Mouse (Mus musculus) urinary bladder, postnatal 36 days (tissue): ENCODE measurements around the gene Dmd.
A peak's percentile ranks its signal among the peaks of the same experiment; 100 is the strongest.

Experiments
- DNase-seq, 2 experiments: peaks; one replicate each; pipeline ENCODE4 v3.0.0; 2022; ENCODE audit warnings: low spot score in 2 of 2, mixed read lengths in 1 of 2

Dmd gene

GRCm38 (mm10) chrX:85048141-85049110, 2099.8 kb downstream of the Dmd start:
- peak; percentile 17 to 66 for DNase-seq

- no peak for DNase-seq
Measured at GRCm38 (mm10) chrX:85049593-85049992, 2100.9 kb downstream of the Dmd start.

- DNase-seq: no peak
Measured at GRCm38 (mm10) chrX:85073602-85074001, 2124.9 kb downstream of the Dmd start.

- no peak for DNase-seq
Measured at GRCm38 (mm10) chrX:85076845-85077244, 2128.2 kb downstream of the Dmd start.

GRCm38 (mm10) chrX:85077605-85078004, 2128.9 kb downstream of the Dmd start:
- no peak for DNase-seq

GRCm38 (mm10) chrX:85079174-85079573, 2130.5 kb downstream of the Dmd start:
- DNase-seq: no peak

- DNase-seq: peak in 1 of 2 experiments; percentile 1
Measured at GRCm38 (mm10) chrX:85084237-85085153, 2135.8 kb downstream of the Dmd start.

- no peak for DNase-seq
Measured at GRCm38 (mm10) chrX:85089506-85089905, 2140.8 kb downstream of the Dmd start.

GRCm38 (mm10) chrX:85093354-85093753, 2144.7 kb downstream of the Dmd start:
- DNase-seq: no peak

- DNase-seq: no peak
Measured at GRCm38 (mm10) chrX:85098691-85099090, 2150.0 kb downstream of the Dmd start.

GRCm38 (mm10) chrX:85112418-85112817, 2163.7 kb downstream of the Dmd start:
- no peak for DNase-seq

GRCm38 (mm10) chrX:85132706-85133105, 2184.0 kb downstream of the Dmd start:
- DNase-seq: no peak

- no peak for DNase-seq
Measured at GRCm38 (mm10) chrX:85137293-85137692, 2188.6 kb downstream of the Dmd start.

GRCm38 (mm10) chrX:85171264-85171663, 2222.6 kb downstream of the Dmd start:
- DNase-seq: no peak

- no peak for DNase-seq
Measured at GRCm38 (mm10) chrX:85187565-85187964, 2238.9 kb downstream of the Dmd start.

GRCm38 (mm10) chrX:85193856-85194255, 2245.2 kb downstream of the Dmd start:
- DNase-seq: no peak

GRCm38 (mm10) chrX:85197688-85198087, 2249.0 kb downstream of the Dmd start:
- DNase-seq: no peak

GRCm38 (mm10) chrX:85199398-85199797, 2250.7 kb downstream of the Dmd start:
- no peak for DNase-seq

- no peak for DNase-seq
Measured at GRCm38 (mm10) chrX:85207001-85207400, 2258.3 kb downstream of the Dmd start.

GRCm38 (mm10) chrX:85226883-85227282, 2278.2 kb downstream of the Dmd start:
- no peak for DNase-seq

GRCm38 (mm10) chrX:85249379-85249778, 2300.7 kb downstream of the Dmd start, which contains the start of gene Fthl17a:
TSS of gene Fthl17a (plus strand) at chrX:85249679.
- no peak for DNase-seq
